Mouse (Mus musculus): ENCODE measurements around the gene H2afj.

DNA sequence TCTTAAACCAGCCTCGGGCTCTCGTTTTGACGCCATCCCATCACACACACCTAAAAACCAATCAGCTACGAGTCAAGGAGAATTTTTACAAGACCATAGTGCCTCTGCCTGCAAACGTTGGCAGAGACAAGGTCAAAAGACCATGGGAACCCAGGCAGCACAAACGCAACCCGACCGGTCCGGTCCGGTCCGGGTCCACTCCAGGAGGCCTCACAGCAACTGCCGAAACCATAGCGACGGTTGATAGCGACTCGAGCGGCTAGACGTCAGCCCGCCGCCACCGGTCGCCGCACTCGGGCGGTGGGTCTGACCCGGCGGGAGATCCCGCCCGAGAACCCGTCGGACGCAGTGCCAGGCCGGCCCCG, 19.5 kb downstream of the H2afj start, which contains the start of gene BC049715:
- TF ChIP-seq CTCF (conservative IDR thresholded peaks at IDR 0.05; ENCODE audit: insufficient read depth, insufficient read length, low read depth, low read length) (no peak), POLR2A (IDR thresholded peaks at IDR 0.05; ENCODE audit: low read depth, low read length) (no peak)
